Mouse (Mus musculus) kidney, postnatal 0 days (tissue): Measurements from ENCODE around the gene Gm6034. TPM values are rescaled to one million over a fixed set of nuclear protein-coding genes. Genes with fewer than 3 reads are reported as not detected.
"Not testable (repeated sequence)": the region's sequence is repeated elsewhere in the genome, so short reads cannot be mapped to it uniquely, and the experiment has no call there.

Source experiments
- ATAC-seq: fragments of 200-750 bp; cut with Nextera tagmentation; replicated peaks from 2 replicates; pipeline ENCODE4 v1.8.0; 2017; ENCODE audit warnings: low read depth, moderate number of reproducible peaks, moderate TSS enrichment, moderate library complexity; ENCODE audit not compliant: low FRiP score
- DNase-seq: peaks from one replicate; pipeline ENCODE4 v3.0.0-alpha.2; 2016; ENCODE audit warnings: low spot score
- H3K27ac ChIP-seq: fragments of 300-500 bp; sonication (generic); 2 replicates; pipeline ENCODE4 v1.5.1; 2014; ENCODE audit warnings: mild to moderate bottlenecking
- H3K27me3 ChIP-seq: fragments of 300-500 bp; sonication (generic); 2 replicates; pipeline ENCODE4 v1.6.1; 2014; ENCODE audit warnings: low read length, mixed read lengths; ENCODE audit not compliant: insufficient read depth
- H3K36me3 ChIP-seq: fragments of 300-500 bp; sonication (generic); 2 replicates; pipeline ENCODE4 v1.6.1; 2014; ENCODE audit warnings: low read length, mixed read lengths; ENCODE audit not compliant: insufficient read depth
- H3K4me1 ChIP-seq: fragments of 300-500 bp; sonication (generic); replicated peaks from 2 replicates; pipeline ENCODE4 v1.6.1; 2014; ENCODE audit warnings: antibody characterized with exemption, low read length, mixed read lengths; ENCODE audit not compliant: insufficient read depth
- H3K4me2 ChIP-seq: fragments of 300-500 bp; sonication (generic); 2 replicates; pipeline ENCODE4 v1.6.1; 2014; ENCODE audit warnings: mild to moderate bottlenecking, low read length, moderate library complexity, mixed read lengths
- H3K4me3 ChIP-seq: fragments of 300-500 bp; sonication (generic); replicated peaks from 2 replicates; pipeline ENCODE4 v1.5.1; 2014; ENCODE audit warnings: low read depth, low read length
- H3K9ac ChIP-seq: fragments of 300-500 bp; sonication (generic); 2 replicates; pipeline ENCODE4 v1.6.1; 2014; ENCODE audit warnings: low read depth, low read length
- H3K9me3 ChIP-seq: fragments of 300-500 bp; sonication (generic); replicated peaks from 2 replicates; pipeline ENCODE4 v1.6.1; 2016; ENCODE audit warnings: low read length, inconsistent platforms, mixed read lengths
- CTCF ChIP-seq: IDR thresholded peaks from 2 replicates; pipeline ENCODE4 v1.5.1; 2016; ENCODE audit warnings: antibody characterized with exemption, low read depth, mild to moderate bottlenecking, moderate library complexity
- WGBS: fragments of 180-500 bp; shearing (Covaris S2); extraction: QIAGEN DNeasy Blood & Tissue Kit; methylation state at CpG from one replicate; pipeline ENCODE4 v1.1.7; 2014; 5-methylcytosine and 5-hydroxymethylcytosine counted together
- polyA plus RNA-seq: library from polyadenylated mRNA; unstranded; fragments of >200 nt; fragmentation: Nextera tagmentation; extraction: Ambion mirVana; gene quantifications from 2 replicates; pipeline ENCODE4 v1.2.1, GENCODE M21; 2015

The Gm6034 gene
- polyA plus RNA-seq, 1 experiment from 2014 or later, result not detected

DNA sequence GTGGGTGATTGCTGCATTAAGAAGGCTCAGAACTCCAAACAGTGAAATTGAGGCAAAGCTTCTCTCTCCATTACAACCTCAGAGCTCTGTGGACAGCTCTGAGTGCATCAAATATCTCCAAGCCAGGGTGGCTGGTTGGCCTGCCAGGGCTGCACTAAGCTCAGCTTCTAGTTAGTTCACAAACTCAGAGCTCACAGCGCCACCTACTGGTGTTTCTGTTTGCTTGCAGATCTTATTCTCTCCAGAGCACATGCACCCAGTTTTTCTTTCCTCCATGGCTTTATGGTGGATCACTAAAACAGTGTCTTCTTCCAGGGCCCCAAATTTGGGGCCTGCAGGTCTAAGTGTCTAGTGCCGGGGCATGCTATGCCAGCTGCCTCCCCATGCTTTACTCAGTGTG is 18.1 kb downstream of the Gm6034 start:
- DNase-seq (peak; percentile 84), ATAC-seq (no peak)
- Histone ChIP-seq H3K36me3 (no peaks in the 10 kb centered on the region), H3K4me1 (no peaks in the 10 kb centered on the region), H3K9me3 (no peaks in the 10 kb centered on the region), H3K27me3 (no peaks in the 10 kb centered on the region), H3K27ac (no peak overlapping the region), H3K9ac (no peak overlapping the region), H3K4me3 (no peak overlapping the region), H3K4me2 (no peak overlapping the region)
- peak; percentile 74 for TF ChIP-seq CTCF
- 38% methylated on average over 2 of the region's 2 CpGs for WGBS

DNA sequence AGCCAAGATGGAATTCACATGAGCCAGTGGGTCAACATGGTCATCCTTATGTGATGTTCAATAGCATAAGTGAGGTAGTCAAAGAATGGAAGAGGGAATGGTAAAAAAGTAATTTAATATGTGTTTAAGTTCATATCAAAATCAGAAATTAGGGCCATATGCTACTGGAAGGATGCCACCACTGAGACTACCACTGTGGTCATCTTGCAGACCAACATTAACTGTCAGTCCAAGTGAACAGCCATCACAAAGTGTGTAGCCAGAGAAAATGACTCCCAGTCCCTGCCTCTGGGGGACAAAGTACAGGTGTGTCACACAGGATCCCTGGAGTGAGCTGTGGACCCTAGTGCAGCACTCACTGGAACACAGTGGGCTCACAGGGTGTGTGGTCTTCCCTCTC is 39.1 kb downstream of the Gm6034 start:
- not testable (repeated sequence) for H3K27ac ChIP-seq, H3K36me3 ChIP-seq, H3K27me3 ChIP-seq, DNase-seq, H3K4me3 ChIP-seq, H3K9ac ChIP-seq, H3K9me3 ChIP-seq, ATAC-seq, H3K4me2 ChIP-seq, H3K4me1 ChIP-seq

DNA sequence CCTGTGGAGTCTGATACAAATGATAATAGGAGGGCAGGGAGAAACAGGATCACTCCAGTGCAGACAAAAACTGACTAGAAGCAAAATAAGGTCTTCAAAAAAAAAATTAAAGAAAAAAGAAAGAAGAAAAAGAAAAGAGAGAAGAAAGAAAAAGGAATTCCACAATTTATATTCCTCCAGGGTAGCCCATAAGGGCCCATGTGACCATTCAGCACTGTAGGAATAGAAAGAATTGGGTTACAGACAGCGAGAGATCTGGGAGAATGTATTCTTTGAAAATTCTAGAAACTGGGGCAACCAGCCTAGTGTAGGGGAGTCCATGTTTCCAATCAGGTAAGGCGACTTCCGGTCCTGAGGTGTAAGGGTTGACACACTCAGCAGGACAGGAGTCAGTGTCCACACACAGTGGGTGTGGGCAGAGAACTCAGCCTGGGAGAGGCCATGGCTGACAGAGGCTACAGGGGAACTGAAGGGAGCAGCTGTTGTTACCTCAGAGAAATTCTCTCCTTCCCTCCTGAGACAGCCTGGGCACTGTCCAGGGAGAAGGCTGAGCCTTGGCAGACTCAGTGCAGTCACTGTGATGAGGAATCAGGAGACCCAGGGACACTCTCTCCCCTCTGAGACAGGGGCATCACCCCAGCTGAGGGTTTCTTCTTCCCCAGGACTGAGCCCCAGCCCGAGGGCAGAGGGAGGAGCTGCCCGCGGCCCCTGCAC is 39.9 kb downstream of the Gm6034 start:
- not testable (repeated sequence) for ATAC-seq, DNase-seq, H3K36me3 ChIP-seq, H3K27ac ChIP-seq, H3K27me3 ChIP-seq, H3K9me3 ChIP-seq, H3K4me1 ChIP-seq, H3K9ac ChIP-seq
- WGBS, result 67% methylated on average over 3 of the region's 6 CpGs
- H3K4me2 ChIP-seq, result peak overlapping the region; percentile 78
- peak overlapping the region; percentile 46; the same call in 1 of the 2 replicates for H3K4me3 ChIP-seq

DNA sequence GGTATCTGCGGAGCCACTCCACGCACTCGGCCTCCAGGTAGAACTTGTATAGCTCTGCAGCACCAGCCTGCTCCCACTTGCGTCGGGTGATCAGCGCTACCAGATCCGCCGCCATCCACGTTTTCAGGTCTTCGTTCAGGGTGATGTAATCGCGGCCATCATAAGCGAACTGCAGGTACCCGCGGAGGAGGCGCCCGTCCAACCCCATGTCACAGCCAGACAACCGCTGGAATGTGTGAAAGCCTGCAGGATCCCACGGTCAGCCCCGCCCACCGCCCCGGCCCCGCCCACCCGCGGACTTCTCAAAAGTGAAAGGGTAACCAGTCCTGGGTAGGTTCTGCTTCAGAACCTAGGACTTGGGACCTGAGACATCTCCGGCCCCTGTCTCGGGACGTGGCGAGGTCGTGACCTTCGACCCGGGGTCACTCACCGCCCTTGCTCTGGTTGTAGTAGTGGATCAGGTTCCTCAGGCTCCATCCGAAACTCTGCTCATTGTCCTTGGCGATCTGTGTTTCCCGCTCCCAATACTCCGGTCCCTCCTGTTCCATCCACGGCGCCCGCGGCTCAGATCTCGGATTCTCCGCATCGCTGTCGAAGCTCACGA is 40.6 kb downstream of the Gm6034 start:
- DNase-seq, result peak; percentile 62
- WGBS, result under 1% methylated on average over 46 of the region's 46 CpGs
- Histone ChIP-seq H3K27me3 (peaks cover 8% of the 10 kb centered on the region), H3K27ac (no peak overlapping the region), H3K4me2 (peak overlapping the region; percentile 78), H3K4me1 (0 out of 2 replicates have a peak, but pooled peaks cover 5% of the 10 kb centered on the region), H3K36me3 (no peaks in the 10 kb centered on the region), H3K4me3 (peak overlapping the region; percentile 46), H3K9me3 (no peaks in the 10 kb centered on the region), H3K9ac (peak overlapping the region; percentile 42; the same call in 1 of the 2 replicates)
- TF ChIP-seq CTCF, result no peak
- ATAC-seq, result peak; percentile 83

DNA sequence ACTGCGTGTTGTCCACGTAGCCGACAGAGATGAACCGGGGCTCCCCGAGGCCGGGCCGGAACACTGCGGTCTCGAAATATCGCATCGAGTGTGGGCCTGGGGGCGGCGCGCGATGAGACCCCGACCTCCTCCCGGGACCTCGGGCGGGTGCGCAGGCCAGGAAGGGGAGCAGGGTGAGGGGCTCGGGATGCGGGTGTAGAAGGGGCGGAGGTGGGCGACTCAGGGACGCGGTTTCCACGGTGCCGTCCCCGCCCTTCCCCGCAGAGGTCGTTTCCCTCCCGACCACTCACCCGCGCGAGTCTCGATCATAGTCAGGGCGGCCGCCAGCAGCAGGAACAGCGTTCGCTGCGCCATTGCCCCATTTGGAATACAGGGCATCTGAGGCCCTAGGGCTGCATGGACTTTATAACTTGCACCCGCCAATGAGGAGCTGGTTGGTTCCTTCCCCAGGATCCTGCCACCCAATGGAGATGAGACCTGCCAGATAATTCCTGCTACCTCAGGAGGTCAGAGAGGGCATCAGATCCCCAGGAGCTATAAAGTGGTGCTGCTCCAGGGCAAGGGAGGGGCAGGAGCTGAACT is 41.2 kb downstream of the Gm6034 start:
- peak; percentile 45; the same call in 1 of the 2 replicates for ATAC-seq
- DNase-seq, result no peak
- no peak for TF ChIP-seq CTCF
- Histone ChIP-seq H3K27me3 (peaks cover 8% of the 10 kb centered on the region), H3K36me3 (no peaks in the 10 kb centered on the region), H3K4me3 (peak overlapping the region; percentile 46), H3K4me2 (peak overlapping the region; percentile 78), H3K4me1 (0 out of 2 replicates have a peak, but pooled peaks cover 5% of the 10 kb centered on the region), H3K9me3 (no peaks in the 10 kb centered on the region), H3K9ac (peak overlapping the region; percentile 42; the same call in 1 of the 2 replicates), H3K27ac (no peak overlapping the region)
- whole genome bisulfite sequencing, result under 1% methylated on average over 29 of the region's 42 CpGs

DNA sequence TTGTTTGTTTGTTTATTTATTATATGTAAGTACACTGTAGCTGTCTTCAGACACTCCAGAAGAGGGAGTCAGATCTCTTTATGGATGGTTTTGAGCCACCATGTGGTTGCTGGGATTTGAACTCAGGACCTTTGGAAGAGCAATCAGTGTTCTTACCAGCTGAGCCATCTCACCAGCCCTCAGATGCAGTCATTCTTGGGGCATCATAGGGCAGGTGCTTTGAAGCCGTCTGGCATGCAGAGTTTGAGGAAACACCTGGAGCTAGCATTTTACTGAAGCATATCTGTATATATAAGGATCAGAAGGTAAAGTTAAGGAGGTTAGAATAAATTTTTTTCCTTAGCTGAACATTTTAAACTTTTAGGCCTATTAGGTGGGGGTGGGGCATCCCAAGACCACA is 43.2 kb downstream of the Gm6034 start:
- not testable (repeated sequence) for H3K36me3 ChIP-seq, H3K27ac ChIP-seq, H3K4me3 ChIP-seq, H3K27me3 ChIP-seq, H3K4me2 ChIP-seq, H3K9ac ChIP-seq, H3K9me3 ChIP-seq, DNase-seq, H3K4me1 ChIP-seq, ATAC-seq
- 60% methylated on average over 1 of the region's 1 CpGs for WGBS

DNA sequence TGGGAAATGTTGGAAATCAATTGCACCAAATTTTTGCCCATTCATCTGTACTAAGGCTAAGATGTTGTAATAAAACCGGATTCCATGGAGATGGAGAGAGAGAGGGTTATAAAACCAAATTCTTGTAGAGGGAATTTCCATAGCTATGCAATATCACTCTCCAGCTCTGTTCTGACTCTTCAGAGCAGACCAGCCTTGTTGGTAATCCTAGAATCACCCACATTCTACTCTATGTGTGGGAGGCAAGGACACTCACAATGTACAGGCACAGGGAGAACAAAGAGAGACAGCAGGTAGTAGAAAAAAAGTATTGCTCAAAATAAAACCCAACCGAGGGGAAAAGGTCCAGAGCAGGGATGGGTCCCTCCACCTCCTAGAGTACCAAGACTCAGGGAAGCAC is 49.2 kb downstream of the Gm6034 start:
- WGBS, result no CpG with 5 or more reads among the region's 2 CpGs
- H3K9ac ChIP-seq, DNase-seq, ATAC-seq, H3K27me3 ChIP-seq, H3K9me3 ChIP-seq, H3K4me3 ChIP-seq, H3K36me3 ChIP-seq, H3K27ac ChIP-seq, H3K4me2 ChIP-seq, H3K4me1 ChIP-seq: not testable (repeated sequence)

DNA sequence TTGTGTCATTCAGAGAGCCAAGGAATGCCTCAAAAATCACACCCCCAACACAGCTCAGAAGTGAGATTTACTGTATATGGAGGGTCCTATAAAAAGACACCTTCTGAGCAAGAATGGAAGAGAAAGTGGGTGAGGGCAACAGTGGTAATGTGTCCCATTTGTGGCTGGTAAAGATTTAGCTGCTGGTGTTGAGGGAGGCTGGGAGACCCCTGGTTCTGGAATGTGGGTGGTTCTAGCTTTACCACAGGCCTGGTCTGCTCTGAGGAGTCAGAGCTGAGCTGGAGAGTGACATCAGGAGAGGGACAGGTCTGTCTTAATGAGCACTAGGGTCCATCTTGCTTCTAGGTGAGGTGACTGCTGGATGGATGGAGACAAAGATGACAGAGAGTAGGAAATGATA is 49.8 kb downstream of the Gm6034 start:
- H3K36me3 ChIP-seq, H3K9me3 ChIP-seq, H3K4me1 ChIP-seq, H3K27me3 ChIP-seq, H3K27ac ChIP-seq, DNase-seq, H3K4me3 ChIP-seq, H3K4me2 ChIP-seq, H3K9ac ChIP-seq, ATAC-seq: not testable (repeated sequence)
